Mouse (Mus musculus) spleen, adult 2 months (tissue): ENCODE data around the gene B230118H07Rik.

ENCODE experiments used
- CTCF ChIP-seq: fragments of 200-500 bp; IDR thresholded peaks from 2 replicates; pipeline ENCODE4 v1.5.1; 2011; ENCODE audit warnings: mild to moderate bottlenecking, inconsistent platforms; ENCODE audit not compliant: insufficient read depth, insufficient read length, insufficient replicate concordance; ENCODE audit errors: extremely low read depth
- POLR2A ChIP-seq: fragments of 200-500 bp; IDR thresholded peaks from 2 replicates; pipeline ENCODE4 v1.6.1; 2011; ENCODE audit warnings: low read depth, low read length, inconsistent platforms

- TF ChIP-seq POLR2A (no peak), CTCF (no peak)
Measured at GRCm38 (mm10) chr2:101668751-101669150, 19.4 kb upstream of the B230118H07Rik start.
